In the genomic region with DNA sequence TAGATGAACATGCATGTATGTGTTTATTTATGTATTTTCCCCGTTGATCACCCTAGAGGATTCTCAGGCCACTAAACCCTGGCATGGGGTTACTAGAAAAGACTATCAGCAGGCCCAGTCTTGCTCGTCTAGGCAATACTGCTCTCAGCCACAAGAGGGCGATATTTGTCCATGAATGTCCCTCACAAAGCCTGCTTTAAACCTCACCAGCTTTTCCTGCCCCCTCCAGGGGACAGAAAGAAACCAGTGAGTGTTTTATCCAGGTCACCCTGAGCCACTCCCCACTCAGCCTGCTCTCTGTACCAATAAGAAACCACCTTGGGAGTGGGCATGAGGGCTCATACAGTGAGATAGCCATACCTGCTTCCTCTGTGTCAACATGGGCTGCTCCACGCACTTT, we compare ENCODE assay signal across 9 mouse cellular contexts. TPM values are rescaled to one million over a fixed set of nuclear protein-coding genes. Genes with fewer than 3 reads are reported as not detected.
DNase-seq lines count a peak whose midpoint lies in the region; ATAC-seq and TF ChIP-seq lines count a peak whose summit lies in the region.
"Had no signal": no experiment of that assay in that cellular context is flagged by ENCODE, and none has a peak within 500 bp of the region (broad histone marks: within the 10 kb centered on the region; RNA-seq: fewer than 3 reads in every experiment).

No protein-coding gene starts in this region.

- peaks cover 0 to 1% of the 10 kb centered on the region in 2 experiments; a peak in 2 of 4 replicates for H3K36me3 ChIP-seq in MEL (ENCODE audit: control insufficient read depth in 1 of 2, insufficient read depth in 2 of 2, low read length in 2 of 2)
- no peaks in the 10 kb centered on the region for H3K36me3 ChIP-seq in lung, embryonic 14.5 days (ENCODE audit: insufficient read depth)
- H3K36me3 ChIP-seq in thymus, adult 2 months (ENCODE audit: control insufficient read depth, insufficient read depth, low read length), result no peaks in the 10 kb centered on the region

- no peaks in the 10 kb centered on the region for H3K27me3 ChIP-seq in MEL (ENCODE audit: control insufficient read depth in 1 of 2, insufficient read depth in 2 of 2, low read length in 2 of 2)
- no peaks in the 10 kb centered on the region for H3K27me3 ChIP-seq in cerebellum, adult 2 months (ENCODE audit: control insufficient read depth, insufficient read depth, low read length)
- no peaks in the 10 kb centered on the region for H3K27me3 ChIP-seq in lung, embryonic 14.5 days (ENCODE audit: insufficient read depth, low read length)
- no peaks in the 10 kb centered on the region for H3K27me3 ChIP-seq in thymus, adult 2 months (ENCODE audit: control insufficient read depth, insufficient read depth, low read length)
- H3K27me3 ChIP-seq: limb, embryonic 15.5 days had no signal

- H3K4me1 ChIP-seq in MEL (ENCODE audit: control insufficient read depth in 1 of 2, insufficient read depth in 2 of 2, low read length in 2 of 2), result no peaks in the 10 kb centered on the region
- no peaks in the 10 kb centered on the region for H3K4me1 ChIP-seq in cerebellum, adult 2 months (ENCODE audit: control insufficient read depth, insufficient read depth, low read length)
- no peaks in the 10 kb centered on the region for H3K4me1 ChIP-seq in lung, embryonic 14.5 days (ENCODE audit: insufficient read depth)
- H3K4me1 ChIP-seq in thymus, adult 2 months (replicated peaks; ENCODE audit: control insufficient read depth, insufficient read depth, low read length), result no peaks in the 10 kb centered on the region

- H3K9ac ChIP-seq in MEL (ENCODE audit: control insufficient read depth, low read depth, low read length, poor library complexity, severe bottlenecking), result no peak overlapping the region
- H3K9ac ChIP-seq in lung, embryonic 14.5 days, result no peak overlapping the region
- H3K9ac ChIP-seq: limb, embryonic 15.5 days had no signal

- no peak for TF ChIP-seq EP300 in MEL (IDR thresholded peaks at IDR 0.05; ENCODE audit: low read depth in 1 of 2, low read length in 2 of 2)

- H3K27ac ChIP-seq in MEL (ENCODE audit: control insufficient read depth, low read depth, low read length), result no peak overlapping the region
- H3K27ac ChIP-seq in cerebellum, adult 2 months (ENCODE audit: insufficient read depth, low read length), result no peak overlapping the region
- H3K27ac ChIP-seq in layer of hippocampus, adult 2 months, result no peak overlapping the region
- H3K27ac ChIP-seq in lung, embryonic 14.5 days (ENCODE audit: low read depth), result no peak overlapping the region
- no peak overlapping the region for H3K27ac ChIP-seq in thymus, adult 2 months (ENCODE audit: control insufficient read depth, insufficient read depth, low read length)
- H3K27ac ChIP-seq: limb, embryonic 15.5 days had no signal

- peak; percentile 69 to 74 for ATAC-seq in hematopoietic stem cell, adult 5-6 weeks (replicated peaks in 1 of 2; ENCODE audit: insufficient read depth in 1 of 2, low FRiP score in 2 of 2, low TSS enrichment in 1 of 2, low read depth in 1 of 2, poor library complexity in 2 of 2, severe bottlenecking in 2 of 2)
- ATAC-seq in lung, embryonic 14.5 days (ENCODE audit: insufficient read depth), result peak; percentile 91

- H3K9me3 ChIP-seq in MEL (replicated peaks; ENCODE audit: insufficient read depth, low read length), result no peaks in the 10 kb centered on the region
- no peaks in the 10 kb centered on the region for H3K9me3 ChIP-seq in lung, embryonic 14.5 days (ENCODE audit: low read depth, low read length)
- H3K9me3 ChIP-seq: limb, embryonic 15.5 days had no signal

- no peaks in the 10 kb centered on the region for H3K79me2 ChIP-seq in MEL (ENCODE audit: control insufficient read depth, insufficient read depth, low read length, poor library complexity)

- WGBS in cerebellum, adult 2 months, result 19% methylated on average over 4 of the region's 4 CpGs
- 14% methylated on average over 4 of the region's 4 CpGs for WGBS in lung, embryonic 14.5 days
- 24% methylated on average over 4 of the region's 4 CpGs for WGBS in thymus, adult 2 months

- no peak for TF ChIP-seq POLR2A in MEL (IDR thresholded peaks at IDR 0.05; ENCODE audit: control insufficient read depth in 1 of 2, insufficient read depth in 1 of 2, low read depth in 1 of 2, low read length in 2 of 2, poor library complexity in 1 of 2)
- TF ChIP-seq POLR2A in cerebellum, adult 2 months (IDR thresholded peaks at IDR 0.05; ENCODE audit: borderline replicate concordance, insufficient read depth, low read length), result no peak
- TF ChIP-seq POLR2A in thymus, adult 2 months (IDR thresholded peaks at IDR 0.05; ENCODE audit: control insufficient read depth, extremely low read depth, insufficient read depth, low read length, poor library complexity), result no peak

- TF ChIP-seq CTCF in MEL (IDR thresholded peaks at IDR 0.05 in 2 of 3, conservative IDR thresholded peaks at IDR 0.05 in 1 of 3; ENCODE audit: control insufficient read depth in 1 of 3, insufficient read depth in 1 of 3, low read depth in 2 of 3, low read length in 3 of 3, poor library complexity in 1 of 3, severe bottlenecking in 1 of 3), result peak; percentile 65 to 78 (median 69)
- peak; percentile 87 for TF ChIP-seq CTCF in cerebellum, adult 2 months (IDR thresholded peaks at IDR 0.05; ENCODE audit: borderline replicate concordance, insufficient read depth, low read depth, low read length)
- TF ChIP-seq CTCF in layer of hippocampus, adult 2 months (conservative IDR thresholded peaks at IDR 0.05), result peak; percentile 97
- TF ChIP-seq CTCF in lung, embryonic 14.5 days (IDR thresholded peaks at IDR 0.05; ENCODE audit: low read depth), result peak; percentile 96
- no peak for TF ChIP-seq CTCF in thymus, adult 2 months (IDR thresholded peaks at IDR 0.05; ENCODE audit: borderline replicate concordance, control insufficient read depth, extremely low read depth, insufficient read depth, low read length, poor library complexity)

- H3K4me2 ChIP-seq in lung, embryonic 14.5 days, result no peak overlapping the region
- H3K4me2 ChIP-seq: limb, embryonic 15.5 days had no signal

- no peak overlapping the region for H3K4me3 ChIP-seq in MEL (ENCODE audit: control insufficient read depth in 1 of 2, insufficient read depth in 1 of 2, low read depth in 2 of 2, low read length in 2 of 2)
- H3K4me3 ChIP-seq in cerebellum, adult 2 months (replicated peaks; ENCODE audit: insufficient read depth, low read depth, low read length), result no peak overlapping the region
- H3K4me3 ChIP-seq in layer of hippocampus, adult 2 months, result no peak overlapping the region
- H3K4me3 ChIP-seq in lung, embryonic 14.5 days (ENCODE audit: low read depth, low read length), result no peak overlapping the region
- no peak overlapping the region for H3K4me3 ChIP-seq in thymus, adult 2 months (ENCODE audit: control insufficient read depth, insufficient read depth, low read length)
- H3K4me3 ChIP-seq: limb, embryonic 15.5 days had no signal

- DNase-seq in MEL (ENCODE audit: low read depth, low spot score), result peak; percentile 81
- DNase-seq in cerebellum, adult 2 months, result peak; percentile 66 to 80
- peak; percentile 91 for DNase-seq in forelimb bud, embryonic 11.5 days (ENCODE audit: low read depth, low spot score)
- DNase-seq in layer of hippocampus, adult 2 months (ENCODE audit: low spot score in 2 of 2), result peak; percentile 79 to 84
- peak; percentile 96 for DNase-seq in lung, embryonic 14.5 days
- peak; percentile 60 for DNase-seq in ovary, postnatal 10 days (ENCODE audit: low spot score)
- DNase-seq in thymus, adult 2 months, result peak; percentile 80

- TF ChIP-seq RAD21 in MEL (IDR thresholded peaks at IDR 0.05; ENCODE audit: low read depth, low read length), result peak; percentile 51

RNA-seq across cellular contexts. Expression of a gene that starts 21.1 kb away (rescaled TPM):
- 15.6 and 19.8 TPM in 2 replicates for total RNA-seq in MEL (2012; rRNA removed)
- 10 to 100 TPM in 1 of 2 experiments, not detected in 1; 78.1 TPM for polyA plus RNA-seq in MEL (2012; ENCODE audit: insufficient read depth in 1 of 2, insufficient read length in 2 of 2, low read depth in 1 of 2, low replicate concordance in 2 of 2, missing spikeins in 1 of 2)
- 58.7 and 63.1 TPM in 2 replicates for polyA plus RNA-seq in cerebellum, adult 2 months (2012; rRNA removed)
- 7.3 and 12.8 TPM in 2 replicates for total RNA-seq in hematopoietic stem cell, adult 5-6 weeks (2017)
- 10 to 100 TPM; 81.0 to 87.2 TPM for total RNA-seq in layer of hippocampus, adult 2 months (2021)
- 72.2 and 78.1 TPM in 2 replicates for polyA plus RNA-seq in lung, embryonic 14.5 days (2014; fragmentation: Nextera tagmentation; extraction: Ambion mirVana)
- polyA plus RNA-seq in thymus, adult 2 months (2012; rRNA removed), result 7.7 and 9.4 TPM in 2 replicates

RNA-seq across cellular contexts. Expression of a gene that starts 24.0 kb away (rescaled TPM):
- total RNA-seq in MEL (2012; rRNA removed), result 151 and 164 TPM in 2 replicates
- polyA plus RNA-seq in MEL (2012; ENCODE audit: insufficient read depth in 1 of 2, insufficient read length in 2 of 2, low read depth in 1 of 2, low replicate concordance in 2 of 2, missing spikeins in 1 of 2), result 100 to 1,000 TPM in 1 of 2 experiments, not detected in 1; 184 TPM
- 408 and 473 TPM in 2 replicates for polyA plus RNA-seq in cerebellum, adult 2 months (2012; rRNA removed)
- 56.8 and 146 TPM in 2 replicates for total RNA-seq in hematopoietic stem cell, adult 5-6 weeks (2017)
- 100 to 1,000 TPM; 223 to 239 TPM for total RNA-seq in layer of hippocampus, adult 2 months (2021)
- 306 and 314 TPM in 2 replicates for polyA plus RNA-seq in lung, embryonic 14.5 days (2014; fragmentation: Nextera tagmentation; extraction: Ambion mirVana)
- 181 and 214 TPM in 2 replicates for polyA plus RNA-seq in thymus, adult 2 months (2012; rRNA removed)

RNA-seq across cellular contexts. Expression of a gene that starts 37.3 kb away (rescaled TPM):
- total RNA-seq in MEL (2012; rRNA removed), result 1.0 and 1.2 TPM in 2 replicates
- 1 to 10 TPM in 1 of 2 experiments, not detected in 1; 2.1 TPM for polyA plus RNA-seq in MEL (2012; ENCODE audit: insufficient read depth in 1 of 2, insufficient read length in 2 of 2, low read depth in 1 of 2, low replicate concordance in 2 of 2, missing spikeins in 1 of 2)
- polyA plus RNA-seq in cerebellum, adult 2 months (2012; rRNA removed), result 0.21 and 0.25 TPM in 2 replicates
- total RNA-seq in hematopoietic stem cell, adult 5-6 weeks (2017), result 0.40 and 9.1 TPM in 2 replicates
- total RNA-seq in layer of hippocampus, adult 2 months (2021), result under 1 TPM in 1 of 2 experiments, not detected in 1; 0.18 TPM
- 5.3 and 5.7 TPM in 2 replicates for polyA plus RNA-seq in lung, embryonic 14.5 days (2014; fragmentation: Nextera tagmentation; extraction: Ambion mirVana)
- 3.8 and 9.4 TPM in 2 replicates for polyA plus RNA-seq in thymus, adult 2 months (2012; rRNA removed)

RNA-seq across cellular contexts. Expression of a gene that starts 46.1 kb away (rescaled TPM):
- total RNA-seq in MEL (2012; rRNA removed), result not detected in 2 replicates
- not detected for polyA plus RNA-seq in MEL (2012; ENCODE audit: insufficient read depth in 1 of 2, insufficient read length in 2 of 2, low read depth in 1 of 2, low replicate concordance in 2 of 2, missing spikeins in 1 of 2)
- polyA plus RNA-seq in cerebellum, adult 2 months (2012; rRNA removed), result 3.2 and 4.0 TPM in 2 replicates
- total RNA-seq in hematopoietic stem cell, adult 5-6 weeks (2017), result not detected in 2 replicates
- total RNA-seq in layer of hippocampus, adult 2 months (2021), result 1 to 10 TPM; 2.7 to 3.3 TPM
- polyA plus RNA-seq in lung, embryonic 14.5 days (2014; fragmentation: Nextera tagmentation; extraction: Ambion mirVana), result 9.0 and 11.7 TPM in 2 replicates
- polyA plus RNA-seq in thymus, adult 2 months (2012; rRNA removed), result 0.22 and 0.66 TPM in 2 replicates

RNA-seq across cellular contexts. Expression of a gene that starts 57.7 kb away (rescaled TPM):
- 47.3 and 56.0 TPM in 2 replicates for total RNA-seq in MEL (2012; rRNA removed)
- polyA plus RNA-seq in MEL (2012; ENCODE audit: insufficient read depth in 1 of 2, insufficient read length in 2 of 2, low read depth in 1 of 2, low replicate concordance in 2 of 2, missing spikeins in 1 of 2), result 10 to 100 TPM in 1 of 2 experiments, not detected in 1; 62.8 TPM
- polyA plus RNA-seq in cerebellum, adult 2 months (2012; rRNA removed), result 38.6 and 39.7 TPM in 2 replicates
- total RNA-seq in hematopoietic stem cell, adult 5-6 weeks (2017), result 33.3 and 37.8 TPM in 2 replicates
- total RNA-seq in layer of hippocampus, adult 2 months (2021), result 10 to 100 TPM; 37.9 to 39.7 TPM
- 43.5 and 43.7 TPM in 2 replicates for polyA plus RNA-seq in lung, embryonic 14.5 days (2014; fragmentation: Nextera tagmentation; extraction: Ambion mirVana)
- polyA plus RNA-seq in thymus, adult 2 months (2012; rRNA removed), result 40.8 and 41.9 TPM in 2 replicates
